Mouse (Mus musculus): ENCODE measurements around the gene Fzd7. TPM values are rescaled to one million over a fixed set of nuclear protein-coding genes. Genes with fewer than 3 reads are reported as not detected.
"Not testable (repeated sequence)": the region's sequence is repeated elsewhere in the genome, so short reads cannot be mapped to it uniquely, and the experiment has no call there.

Gene Fzd7
- polyA plus RNA-seq (2012; rRNA removed), result 9.5 and 10.2 TPM in 2 replicates

DNA sequence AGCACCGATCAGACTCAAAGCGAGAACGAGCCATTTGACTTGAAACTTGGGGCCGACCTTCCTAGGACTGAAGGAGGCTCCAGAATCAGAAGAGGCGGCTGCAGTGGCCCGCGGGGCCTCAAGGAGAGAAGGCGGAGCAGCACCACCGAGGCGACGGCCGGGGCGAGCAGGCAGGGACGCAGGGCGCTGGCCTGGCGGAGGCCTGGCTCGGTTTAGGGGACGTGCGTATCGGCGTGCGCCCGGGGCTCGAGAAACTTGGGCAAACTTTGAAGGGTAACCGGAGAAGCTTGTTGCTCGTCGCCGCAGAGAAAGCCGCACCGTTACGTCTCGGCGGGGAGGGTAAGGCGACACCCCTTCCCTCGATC is at the start of gene Fzd7:
TSS of gene Fzd7 (plus strand) at position 94 of the 365 bp plus-strand sequence.
- no peak for DNase-seq (ENCODE audit: low read depth)

DNA sequence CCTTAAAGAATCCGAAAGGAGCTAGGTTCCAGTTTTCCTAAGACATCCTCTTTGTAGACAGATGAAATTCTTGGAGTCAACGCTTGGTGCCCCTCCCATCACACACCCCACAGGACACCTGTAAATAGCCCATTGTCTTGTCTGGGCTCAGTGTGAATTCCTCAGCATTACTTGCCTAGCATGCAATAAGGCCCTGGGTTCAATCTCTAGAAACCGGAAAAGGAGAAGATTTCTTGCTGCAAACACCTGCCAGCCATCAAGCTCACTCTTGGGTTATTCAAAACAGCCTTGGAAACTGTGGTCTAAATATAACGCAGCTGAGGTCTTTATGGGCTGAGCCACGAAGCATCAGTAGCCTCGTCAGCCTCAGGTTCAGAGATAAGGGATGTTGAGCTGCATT is 48.9 kb upstream of the Fzd7 start:
- no peak for DNase-seq (ENCODE audit: low read depth)

DNA sequence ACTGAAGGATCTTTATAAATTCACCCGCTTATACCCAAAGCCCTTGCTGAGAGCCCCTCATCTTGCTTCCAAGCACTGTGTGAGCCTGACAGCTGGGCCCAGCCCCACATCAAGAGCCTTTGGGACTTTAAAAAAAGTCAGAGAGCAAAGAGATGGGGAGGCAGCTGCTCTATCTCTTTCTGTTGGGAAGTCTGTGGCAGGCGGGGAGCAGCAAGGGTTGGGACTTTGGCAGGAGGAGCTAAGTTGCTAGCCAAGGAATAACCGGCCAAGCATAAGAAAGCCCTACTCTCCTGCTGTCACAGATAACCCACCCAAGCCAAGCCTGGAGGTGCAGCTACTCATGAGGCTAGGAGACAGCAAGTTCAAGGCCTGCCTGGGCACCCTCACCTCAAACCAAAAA is 48.2 kb upstream of the Fzd7 start:
- no peak for DNase-seq (ENCODE audit: low read depth)

DNA sequence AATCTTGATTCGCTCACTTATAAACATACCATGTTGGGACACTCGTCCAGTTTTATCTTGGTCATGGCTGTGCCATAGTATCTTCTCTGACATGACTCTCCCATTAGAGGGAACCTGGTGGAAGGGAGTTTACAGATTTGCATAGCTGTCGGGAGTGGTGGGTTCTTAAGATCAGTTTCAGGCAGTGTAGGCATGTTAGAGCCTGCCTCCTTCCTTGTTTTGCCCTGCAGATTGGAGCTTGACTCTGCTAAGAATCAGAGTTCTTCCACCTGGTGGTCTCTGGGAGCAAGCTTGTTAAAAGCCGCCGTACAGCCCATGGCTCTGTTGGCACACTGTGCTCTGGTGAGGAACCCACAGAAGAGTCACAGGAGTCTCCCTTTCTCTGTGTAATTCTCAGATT is 47.0 kb upstream of the Fzd7 start:
- DNase-seq (ENCODE audit: low read depth), result no peak

DNA sequence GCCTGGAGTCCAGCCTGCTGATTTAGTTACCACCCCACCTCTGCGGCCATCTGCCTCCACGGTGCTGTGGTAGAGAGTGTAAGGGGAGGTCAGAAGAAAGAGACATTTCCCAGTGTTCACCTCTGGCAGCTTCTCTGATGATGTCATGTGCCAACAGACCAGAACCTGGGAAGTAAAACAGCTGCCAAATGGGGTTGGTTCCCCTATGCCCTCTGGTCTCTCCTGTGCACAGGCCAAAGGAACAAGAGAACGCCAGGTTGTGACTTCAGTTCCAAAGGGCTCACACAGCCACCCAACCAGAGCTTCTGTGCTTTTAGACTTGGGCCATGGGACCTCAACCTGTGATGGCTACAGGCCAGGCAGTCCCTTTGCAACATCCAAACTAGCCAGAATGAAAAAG is 45.9 kb upstream of the Fzd7 start:
- DNase-seq (ENCODE audit: low read depth), result no peak

DNA sequence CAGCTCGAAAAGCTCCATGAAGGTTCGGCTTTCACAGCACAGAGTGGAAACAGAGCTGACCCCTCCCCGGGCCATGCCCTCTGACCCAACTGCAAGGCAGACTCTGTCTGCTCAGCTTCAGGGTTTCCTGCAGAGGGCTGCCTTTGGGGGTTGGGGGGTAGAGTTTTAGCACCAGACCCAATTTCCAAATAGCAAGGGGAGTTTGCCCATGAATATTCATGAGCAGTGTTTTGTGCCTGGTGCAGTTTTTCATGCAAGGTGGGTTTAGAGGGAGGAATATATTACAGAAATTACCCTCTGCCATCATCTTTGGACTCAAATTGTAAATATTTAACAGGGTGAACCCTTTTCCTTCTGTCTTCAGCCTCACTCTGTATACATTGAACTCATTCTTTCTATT is 44.3 kb upstream of the Fzd7 start:
- DNase-seq (ENCODE audit: low read depth), result no peak

DNA sequence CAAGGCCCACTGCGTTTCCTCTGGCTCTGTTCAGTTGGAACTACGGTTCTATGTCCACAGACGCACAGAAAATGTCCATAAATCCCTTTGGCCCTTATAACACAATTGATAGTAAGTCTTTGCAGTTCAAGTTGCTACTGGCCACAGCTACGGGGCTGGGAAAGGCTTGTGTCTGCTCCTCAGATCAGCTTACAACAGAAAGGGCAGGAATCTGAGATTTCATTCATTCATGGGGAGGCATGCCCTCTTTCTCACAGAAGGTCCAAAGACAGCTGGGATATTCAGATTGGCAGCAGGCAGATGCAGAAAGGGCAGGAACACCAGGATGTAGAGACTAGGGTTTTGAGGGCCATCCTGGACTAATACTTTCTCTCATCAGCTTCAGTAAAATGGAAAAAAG is 43.9 kb upstream of the Fzd7 start:
- DNase-seq (ENCODE audit: low read depth), result no peak

DNA sequence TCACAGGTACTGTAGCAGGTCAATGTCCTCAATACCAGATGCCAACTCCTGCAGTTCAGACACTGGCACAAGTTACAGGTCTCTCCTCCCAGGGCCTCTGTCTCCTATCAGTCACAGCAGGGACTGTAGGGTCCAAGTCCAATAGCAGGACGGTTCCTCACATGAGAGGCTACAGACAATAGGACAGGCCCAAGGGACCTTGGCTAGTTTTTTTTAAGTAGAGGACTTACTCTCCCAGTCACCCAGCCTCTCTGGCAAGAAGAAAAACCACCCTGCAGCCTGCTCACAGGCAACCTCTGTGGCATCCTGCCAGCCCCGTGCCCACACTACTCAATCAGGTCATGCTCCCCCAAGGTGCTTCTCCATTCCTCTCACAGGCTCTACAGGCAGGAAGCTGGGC is 43.0 kb upstream of the Fzd7 start:
- no peak for DNase-seq (ENCODE audit: low read depth)

DNA sequence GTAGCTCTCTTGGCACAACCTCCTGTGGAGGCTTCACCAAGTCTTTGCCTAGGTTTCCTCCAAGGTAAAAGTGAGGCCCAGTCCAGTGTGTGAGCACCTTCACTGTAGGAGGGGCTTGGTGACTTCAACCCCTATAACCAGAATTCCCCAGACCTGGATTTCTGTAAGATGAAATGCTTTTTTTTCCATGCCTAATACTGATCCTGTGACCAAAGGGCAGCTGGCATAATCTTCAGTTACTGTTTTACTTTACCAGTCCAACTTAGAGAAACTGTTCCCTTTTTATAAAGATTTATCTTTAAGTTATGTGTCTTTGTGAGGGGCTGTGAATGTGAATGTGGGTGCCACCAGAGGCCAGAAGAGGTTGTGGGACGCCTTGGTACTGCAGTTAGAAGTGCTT is 42.3 kb upstream of the Fzd7 start:
- DNase-seq (ENCODE audit: low read depth), result no peak

DNA sequence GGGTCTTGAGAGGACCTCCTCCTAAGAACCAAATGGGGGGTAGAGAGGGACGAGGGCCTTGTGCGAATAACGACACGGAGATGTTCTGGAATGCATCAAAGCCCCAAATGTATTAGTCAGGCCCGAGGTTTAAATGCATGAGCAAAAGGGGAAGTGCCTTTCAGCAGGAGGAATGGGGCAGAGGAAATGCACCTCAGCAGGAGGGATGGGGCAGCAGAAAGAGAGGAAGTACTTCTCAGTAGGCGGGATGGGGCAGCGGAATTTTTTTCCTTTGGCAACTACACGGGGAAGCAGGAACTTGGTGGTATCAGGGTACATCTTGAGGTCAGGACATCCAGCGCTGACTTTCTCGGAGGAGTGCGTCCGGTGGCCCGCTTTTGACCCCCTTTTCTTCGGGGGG is 39.5 kb upstream of the Fzd7 start:
- DNase-seq (ENCODE audit: low read depth), result not testable (repeated sequence)

DNA sequence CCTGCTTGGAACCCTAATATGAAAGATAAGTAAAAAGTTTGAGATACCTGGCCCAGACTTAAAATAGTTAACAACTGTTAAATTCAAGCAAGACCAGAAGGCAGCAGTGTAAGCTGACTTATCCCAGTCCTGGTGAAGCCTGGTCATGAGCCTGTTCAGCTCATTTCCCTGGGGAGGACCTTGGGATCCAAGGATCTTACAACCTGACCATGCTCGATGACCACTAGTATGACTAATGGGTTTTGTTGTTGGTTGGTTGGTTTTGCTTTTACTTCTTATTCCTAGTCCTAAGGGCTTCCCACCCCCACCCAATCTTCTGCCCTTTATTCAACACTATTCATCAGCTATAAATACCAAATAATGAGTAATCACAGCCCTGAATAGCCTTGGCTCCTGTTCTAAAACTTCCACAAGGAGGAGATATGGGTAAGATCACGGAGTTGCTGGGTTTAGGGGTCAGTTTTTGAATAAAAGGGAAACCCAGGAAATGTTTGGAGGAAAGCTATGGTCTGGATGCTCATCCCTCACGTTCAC is 38.0 kb upstream of the Fzd7 start:
- no peak for DNase-seq (ENCODE audit: low read depth)

DNA sequence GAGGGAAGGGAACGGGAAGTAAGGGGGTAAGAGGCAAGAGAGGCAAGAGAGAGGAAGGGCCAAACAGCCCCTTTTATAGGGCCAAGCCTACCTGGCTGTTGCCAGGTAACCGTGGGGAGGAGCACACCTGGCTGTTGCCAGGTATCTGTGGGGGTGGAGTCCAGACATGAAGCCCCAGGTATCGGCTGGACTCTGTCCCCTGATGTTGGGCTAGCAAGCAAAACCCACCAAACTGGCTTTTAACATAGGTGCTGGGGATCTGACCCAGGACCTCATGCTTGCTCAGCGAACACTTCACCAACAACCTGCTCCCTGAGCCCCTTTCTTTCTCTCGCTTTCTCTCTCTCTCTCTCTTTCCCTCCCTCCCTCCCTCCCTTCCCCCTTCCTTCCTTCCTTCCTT is 37.0 kb upstream of the Fzd7 start:
- DNase-seq (ENCODE audit: low read depth), result no peak

DNA sequence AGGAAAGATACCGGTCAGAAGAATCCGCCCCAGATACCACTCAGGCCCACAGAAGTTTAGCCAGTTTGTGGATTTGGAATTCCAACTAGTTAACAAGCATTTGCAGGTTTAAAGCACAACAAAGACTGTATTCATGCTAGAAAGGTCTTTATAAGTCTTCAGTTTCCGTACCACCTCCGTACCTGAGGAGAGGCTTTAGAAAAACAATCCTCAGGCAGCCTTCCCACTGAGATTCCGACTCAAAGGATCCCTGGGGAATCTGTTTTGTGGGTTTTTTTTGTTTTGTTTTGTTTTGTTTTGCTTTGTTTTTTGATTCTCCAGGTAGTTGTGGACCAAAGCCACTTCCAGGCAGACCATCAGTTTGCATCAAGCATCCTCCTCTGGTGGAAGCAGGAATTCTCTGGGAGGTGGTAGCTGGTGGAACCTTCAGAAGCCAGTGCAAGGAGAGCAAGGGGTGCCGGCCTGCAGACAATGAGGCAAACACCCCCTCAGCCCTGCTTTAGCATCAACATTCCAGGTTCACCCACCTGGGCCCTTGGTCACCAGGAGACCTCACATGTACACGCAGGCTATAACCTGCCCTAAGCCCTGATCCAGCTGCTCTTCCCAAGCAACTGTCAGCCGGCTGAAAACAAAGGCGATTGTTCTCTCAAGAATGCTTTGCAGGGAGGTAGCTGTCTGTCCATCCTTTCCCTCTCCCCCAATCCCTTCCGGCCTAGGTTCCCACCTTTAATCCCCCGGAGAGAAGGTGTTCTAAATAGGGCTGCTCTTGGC is 33.5 kb upstream of the Fzd7 start:
- peak; percentile 61 for DNase-seq (ENCODE audit: low read depth)

DNA sequence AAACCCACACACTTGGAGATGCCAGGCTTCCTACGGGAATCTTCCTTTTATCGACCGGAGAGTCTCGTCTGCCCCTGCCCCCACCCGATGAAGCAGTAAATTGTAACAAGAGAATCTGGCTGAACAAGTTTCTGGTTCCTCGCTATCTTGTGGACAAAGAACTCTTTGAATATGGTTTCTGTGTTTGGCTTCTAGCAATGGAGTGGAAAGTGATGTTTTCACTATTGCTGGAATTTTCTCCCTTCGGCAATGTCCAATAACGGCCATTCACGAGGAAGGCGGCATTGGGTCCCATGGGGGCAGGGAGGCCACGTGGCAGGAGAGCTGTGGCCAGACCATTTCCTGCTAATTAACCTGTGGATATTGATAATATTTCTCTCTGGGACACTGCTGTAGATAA is 32.8 kb upstream of the Fzd7 start:
- DNase-seq (ENCODE audit: low read depth), result peak; percentile 42

DNA sequence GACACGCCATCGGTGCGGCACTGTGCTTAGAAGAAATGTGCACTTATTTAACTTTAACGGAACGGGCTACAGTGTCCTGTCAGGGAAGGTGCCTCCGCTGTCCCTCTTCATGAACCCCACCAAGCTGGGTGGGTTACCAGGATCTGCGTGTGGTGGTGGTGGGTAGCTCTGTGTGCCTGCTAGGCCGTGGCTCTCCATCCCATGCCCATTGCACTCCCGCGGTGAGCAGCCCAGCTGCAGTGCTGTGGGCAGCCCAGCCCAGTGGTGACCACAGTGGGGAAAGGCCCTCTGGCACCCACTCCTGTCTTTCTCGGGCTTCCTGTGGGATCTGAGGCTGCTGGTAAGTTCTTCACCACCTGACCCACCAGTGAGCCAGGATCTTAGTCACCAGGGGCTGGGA is 31.3 kb upstream of the Fzd7 start:
- no peak for DNase-seq (ENCODE audit: low read depth)

DNA sequence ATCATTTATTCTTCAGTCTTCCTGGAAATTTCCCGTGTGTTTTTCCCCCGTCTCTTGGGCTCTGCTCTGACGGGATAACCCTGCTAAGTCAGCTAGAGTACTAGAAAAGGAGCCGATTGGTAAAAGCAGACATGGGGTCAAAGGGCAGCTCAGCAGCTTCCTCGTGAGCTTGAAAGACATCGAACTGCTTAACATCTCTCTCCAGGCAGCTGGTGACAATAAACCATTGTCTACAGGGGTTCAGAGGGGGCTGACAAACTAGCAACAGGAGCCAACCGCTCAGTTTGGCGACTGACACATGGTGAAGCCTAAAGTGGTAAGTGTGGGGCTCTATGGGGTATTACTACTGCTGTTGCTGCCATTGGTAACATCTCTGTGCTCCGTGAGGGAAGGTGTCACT is 30.6 kb upstream of the Fzd7 start:
- DNase-seq (ENCODE audit: low read depth), result no peak

DNA sequence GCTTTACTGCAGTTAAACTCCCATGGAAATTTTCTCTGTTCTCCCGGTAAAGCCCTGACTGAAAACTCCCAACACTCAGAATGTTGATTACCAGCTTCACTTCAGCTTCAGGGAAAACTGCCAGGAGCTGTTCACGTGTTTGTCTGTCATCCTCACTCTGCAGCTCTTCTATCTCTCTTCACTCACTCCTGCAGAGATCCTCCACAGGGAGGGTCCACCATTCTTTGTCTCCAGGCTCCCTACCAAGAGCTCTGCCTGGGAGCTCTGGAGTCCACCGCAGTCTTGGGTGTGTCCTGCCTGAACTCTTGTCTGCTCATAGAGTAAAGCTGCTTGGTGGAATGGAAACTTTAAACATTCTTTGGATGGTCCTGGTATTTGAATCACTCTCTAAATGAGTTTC is 25.4 kb upstream of the Fzd7 start:
- DNase-seq (ENCODE audit: low read depth), result no peak

DNA sequence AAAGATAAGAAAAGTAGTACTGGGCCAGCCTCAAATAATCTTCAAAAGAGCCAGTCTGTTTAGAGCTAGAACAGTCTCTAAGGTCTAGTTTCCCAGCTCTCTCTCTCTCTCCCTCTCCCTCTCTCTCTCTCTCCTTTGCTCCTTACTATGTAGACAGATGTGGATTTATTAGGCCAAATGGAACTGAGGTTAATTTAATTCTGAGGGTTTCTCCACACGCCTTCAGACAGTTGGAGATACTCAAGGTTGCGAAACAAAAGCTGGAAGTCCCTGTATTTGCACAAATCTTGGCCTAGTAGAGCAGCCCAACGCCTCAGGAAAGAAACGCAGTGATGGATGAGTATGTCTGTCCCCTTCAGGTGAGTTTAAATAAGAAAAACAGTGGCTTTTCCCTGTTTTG is 24.4 kb upstream of the Fzd7 start:
- peak; percentile 94 for DNase-seq (ENCODE audit: low read depth)

DNA sequence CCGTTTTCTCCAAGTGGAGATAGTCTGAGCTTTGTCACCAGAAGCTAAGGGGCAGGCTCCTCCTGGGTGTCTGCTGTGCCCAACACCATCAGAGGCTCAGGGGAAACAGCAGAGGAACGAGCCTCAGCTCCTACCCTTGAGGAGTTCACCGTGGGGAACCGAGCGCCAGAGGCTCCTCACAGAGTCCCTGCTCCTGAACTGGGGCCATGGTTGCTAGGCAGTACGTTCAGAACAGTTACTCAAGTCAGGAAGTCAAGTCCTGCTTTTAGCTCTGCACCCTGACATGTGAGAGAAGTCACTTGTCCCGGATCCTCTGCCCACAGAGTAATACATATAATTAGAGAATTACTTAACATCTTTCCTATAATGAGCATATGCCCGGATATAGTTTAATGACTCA is 23.3 kb upstream of the Fzd7 start:
- DNase-seq (ENCODE audit: low read depth), result no peak

DNA sequence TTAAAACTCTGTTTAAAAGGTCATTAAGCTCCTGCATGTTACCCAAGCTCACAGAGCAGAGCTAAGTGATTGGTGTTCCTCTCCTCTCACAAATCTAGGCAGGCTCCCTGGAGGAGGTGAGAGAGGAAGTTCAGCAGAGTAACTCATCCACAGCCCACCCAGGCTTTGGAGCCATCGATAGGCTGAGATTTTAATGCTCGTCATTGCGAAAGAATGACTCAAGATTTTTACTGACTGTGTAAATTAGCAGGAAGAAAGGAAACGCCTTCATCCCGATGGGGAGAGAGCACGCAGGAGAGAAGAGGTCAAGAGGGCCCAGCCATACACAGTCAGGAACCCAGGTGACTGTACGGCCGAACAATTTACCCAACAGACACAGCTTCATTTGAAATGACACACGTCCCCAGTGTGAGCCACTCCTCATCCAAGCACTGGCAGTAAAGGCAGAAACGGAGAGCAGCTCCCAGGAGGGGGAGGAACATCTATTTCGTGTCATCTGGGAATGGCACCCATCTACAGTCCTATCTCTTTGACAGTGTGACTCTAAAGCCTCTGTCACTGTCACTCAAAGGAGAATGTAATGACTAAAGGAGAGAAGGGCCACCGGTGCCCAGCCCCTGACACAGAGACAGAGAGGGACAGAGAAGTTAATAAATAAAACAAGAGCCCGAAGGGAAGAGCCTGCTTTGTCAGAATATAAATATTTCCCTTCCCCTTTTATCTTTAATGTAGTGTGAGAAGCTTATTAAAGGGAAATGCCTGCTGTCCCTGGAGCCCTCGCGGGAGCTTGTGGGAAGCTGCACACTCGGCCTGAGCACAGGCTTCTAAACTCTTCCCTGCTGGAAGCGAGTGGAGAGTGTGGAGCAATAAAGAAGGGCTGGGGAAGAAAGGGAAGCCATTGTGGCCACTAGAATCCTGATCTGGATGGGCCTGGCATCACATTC is 17.3 kb upstream of the Fzd7 start:
- no peak for DNase-seq (ENCODE audit: low read depth)

DNA sequence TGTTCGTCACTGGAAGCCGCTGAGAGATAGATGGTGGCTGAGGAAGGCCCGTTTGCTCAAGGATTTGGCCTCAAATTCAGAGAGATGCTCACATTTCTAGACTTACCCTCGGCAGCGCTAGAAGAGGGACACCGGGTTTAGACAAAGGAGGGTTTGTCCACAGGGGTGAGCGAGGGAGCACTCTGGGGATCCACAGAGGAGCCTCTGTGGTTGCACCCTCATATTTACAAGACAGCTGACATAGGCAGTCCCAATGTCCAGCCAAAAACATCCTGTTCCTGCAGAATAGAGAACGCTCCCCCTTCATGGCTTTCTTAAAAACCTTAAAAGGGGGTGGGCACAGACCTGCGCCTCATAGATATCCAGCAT is 16.6 kb upstream of the Fzd7 start:
- no peak for DNase-seq (ENCODE audit: low read depth)

DNA sequence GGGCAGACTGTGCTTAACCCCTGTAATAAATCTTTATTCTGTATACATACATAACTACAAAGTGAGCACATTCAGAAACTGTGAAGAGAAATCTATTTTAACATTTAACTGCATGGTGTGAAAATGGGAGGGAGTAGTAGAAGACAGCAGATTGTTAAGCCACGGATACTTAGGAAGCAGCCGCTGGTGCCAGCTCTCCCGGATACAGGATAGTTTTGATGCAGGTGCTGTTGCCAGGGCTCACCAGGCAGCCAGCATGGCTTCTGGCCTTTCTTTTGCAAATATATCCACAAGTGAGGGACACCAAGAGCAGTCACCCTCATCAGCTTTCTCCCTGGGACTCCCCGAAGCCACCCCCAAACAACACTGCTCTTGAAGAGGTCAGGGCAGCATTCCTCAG is 13.1 kb upstream of the Fzd7 start:
- no peak for DNase-seq (ENCODE audit: low read depth)

DNA sequence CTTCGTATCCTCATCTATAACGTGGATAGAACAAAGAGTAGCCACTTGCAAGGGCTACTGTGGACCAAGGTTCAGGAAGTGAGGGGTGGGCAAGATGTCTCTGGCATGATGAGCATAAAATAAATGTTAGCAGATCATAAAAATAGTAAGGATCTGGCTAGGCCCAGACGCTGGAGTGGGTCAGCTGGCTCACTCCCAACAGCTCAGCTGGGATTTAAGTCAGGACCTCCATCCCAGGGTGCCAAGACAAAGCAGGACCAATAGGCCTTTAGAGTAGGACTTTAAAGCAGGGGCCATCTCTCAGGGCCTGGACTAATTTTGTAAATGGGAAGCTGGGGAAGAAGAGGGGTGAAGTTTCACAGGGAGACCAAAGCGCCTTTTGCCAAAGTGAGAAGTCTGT is 11.5 kb upstream of the Fzd7 start:
- DNase-seq (ENCODE audit: low read depth), result no peak

Measured in gonadal fat pad, adult 2 months (tissue).